Mouse (Mus musculus): ENCODE measurements at regions not wholly inside any gene's neighbourhood (a gene's known extent, or its start where the extent isn't known, plus 50 kb on each side); places are given as distances from the start of the nearest gene placed in this dataset.

GRCm38 (mm10) chr3:147180711-147181110 is 328.5 kb downstream of the Ttll7 start:
- WGBS (ENCODE audit: insufficient replicate concordance): 34% methylated on average over 4 of the region's 4 CpGs

GRCm38 (mm10) chr3:147181501-147182365 is 329.6 kb downstream of the Ttll7 start:
- no peak for TF ChIP-seq EP300 (IDR thresholded peaks at IDR 0.05; ENCODE audit: low read depth)
- no peak for TF ChIP-seq CTCF (IDR thresholded peaks at IDR 0.05; ENCODE audit: low read depth)
- WGBS (ENCODE audit: insufficient replicate concordance): 2% methylated on average over 20 of the region's 20 CpGs

More at GRCm38 (mm10) chr3:147180711-147181110, 328.5 kb downstream of the Ttll7 start:
- no peak for DNase-seq (ENCODE audit: low read depth in 3 of 3, low spot score in 3 of 3)
- Histone ChIP-seq H3K9ac (replicated peaks) (no peak overlapping the region), H3K4me3 (ENCODE audit: insufficient read depth in 1 of 2, low read depth in 2 of 2, low read length in 2 of 2) (no peak overlapping the region), H3K4me1 (replicated peaks; ENCODE audit: control insufficient read depth in 2 of 2, insufficient read depth in 2 of 2, low read length in 1 of 2) (no peaks in the 10 kb centered on the region), H3K27me3 (ENCODE audit: control insufficient read depth, insufficient read depth, low read length) (no peaks in the 10 kb centered on the region), H3K27ac (no peak overlapping the region), H3K9me3 (ENCODE audit: control insufficient read depth, low read length) (no peaks in the 10 kb centered on the region), H3K4me2 (ENCODE audit: low read depth) (no peak overlapping the region), H3K36me3 (replicated peaks; ENCODE audit: control insufficient read depth, insufficient read depth, low read depth) (no peaks in the 10 kb centered on the region)
- no peak for ATAC-seq (ENCODE audit: insufficient read depth)
- TF ChIP-seq CTCF (IDR thresholded peaks at IDR 0.05; ENCODE audit: low read depth) (no peak), EP300 (IDR thresholded peaks at IDR 0.05; ENCODE audit: low read depth) (no peak)

GRCm38 (mm10) chr3:147182366-147182875 is 330.3 kb downstream of the Ttll7 start:
- no peaks in the 10 kb centered on the region for H3K36me3 ChIP-seq (replicated peaks; ENCODE audit: control insufficient read depth, insufficient read depth, low read depth)
- DNase-seq (ENCODE audit: low read depth in 3 of 3, low spot score in 3 of 3) (no peak), ATAC-seq (ENCODE audit: insufficient read depth) (no peak)
- WGBS (ENCODE audit: insufficient replicate concordance): 35% methylated on average over 15 of the region's 15 CpGs
- H3K4me1 ChIP-seq (replicated peaks; ENCODE audit: control insufficient read depth in 2 of 2, insufficient read depth in 2 of 2, low read length in 1 of 2): no peaks in the 10 kb centered on the region
- H3K4me3 ChIP-seq (ENCODE audit: insufficient read depth in 1 of 2, low read depth in 2 of 2, low read length in 2 of 2): no peak overlapping the region
- H3K27ac ChIP-seq: no peak overlapping the region
- no peak overlapping the region for H3K4me2 ChIP-seq (ENCODE audit: low read depth)
- TF ChIP-seq EP300 (IDR thresholded peaks at IDR 0.05; ENCODE audit: low read depth) (no peak), CTCF (IDR thresholded peaks at IDR 0.05; ENCODE audit: low read depth) (no peak)
- no peaks in the 10 kb centered on the region for H3K9me3 ChIP-seq (ENCODE audit: control insufficient read depth, low read length)
- H3K9ac ChIP-seq (replicated peaks): no peak overlapping the region
- H3K27me3 ChIP-seq (ENCODE audit: control insufficient read depth, insufficient read depth, low read length): no peaks in the 10 kb centered on the region

More at GRCm38 (mm10) chr3:147181501-147182365, 329.6 kb downstream of the Ttll7 start:
- Histone ChIP-seq H3K4me1 (replicated peaks; ENCODE audit: control insufficient read depth in 2 of 2, insufficient read depth in 2 of 2, low read length in 1 of 2) (no peaks in the 10 kb centered on the region), H3K9ac (replicated peaks) (no peak overlapping the region), H3K27ac (no peak overlapping the region), H3K27me3 (ENCODE audit: control insufficient read depth, insufficient read depth, low read length) (no peaks in the 10 kb centered on the region), H3K4me2 (ENCODE audit: low read depth) (no peak overlapping the region), H3K9me3 (ENCODE audit: control insufficient read depth, low read length) (no peaks in the 10 kb centered on the region), H3K36me3 (replicated peaks; ENCODE audit: control insufficient read depth, insufficient read depth, low read depth) (no peaks in the 10 kb centered on the region), H3K4me3 (ENCODE audit: insufficient read depth in 1 of 2, low read depth in 2 of 2, low read length in 2 of 2) (no peak overlapping the region)
- ATAC-seq (ENCODE audit: insufficient read depth) (no peak), DNase-seq (ENCODE audit: low read depth in 3 of 3, low spot score in 3 of 3) (no peak)

GRCm38 (mm10) chr3:147183656-147184290 is 331.6 kb downstream of the Ttll7 start:
- no peaks in the 10 kb centered on the region for H3K36me3 ChIP-seq (replicated peaks; ENCODE audit: control insufficient read depth, insufficient read depth, low read depth)
- no peak overlapping the region for H3K4me3 ChIP-seq (ENCODE audit: insufficient read depth in 1 of 2, low read depth in 2 of 2, low read length in 2 of 2)
- TF ChIP-seq EP300 (IDR thresholded peaks at IDR 0.05; ENCODE audit: low read depth) (no peak), CTCF (IDR thresholded peaks at IDR 0.05; ENCODE audit: low read depth) (no peak)
- H3K4me1 ChIP-seq (replicated peaks; ENCODE audit: control insufficient read depth in 2 of 2, insufficient read depth in 2 of 2, low read length in 1 of 2): no peaks in the 10 kb centered on the region
- no peak overlapping the region for H3K27ac ChIP-seq
- no peaks in the 10 kb centered on the region for H3K9me3 ChIP-seq (ENCODE audit: control insufficient read depth, low read length)
- no peak overlapping the region for H3K9ac ChIP-seq (replicated peaks)
- DNase-seq (ENCODE audit: low read depth in 3 of 3, low spot score in 3 of 3) (no peak), ATAC-seq (ENCODE audit: insufficient read depth) (no peak)
- WGBS (ENCODE audit: insufficient replicate concordance): 58% methylated on average over 11 of the region's 11 CpGs
- H3K27me3 ChIP-seq (ENCODE audit: control insufficient read depth, insufficient read depth, low read length): no peaks in the 10 kb centered on the region
- H3K4me2 ChIP-seq (ENCODE audit: low read depth): no peak overlapping the region

- no peak for DNase-seq (ENCODE audit: low read depth in 3 of 3, low spot score in 3 of 3)
- no peak overlapping the region for H3K4me3 ChIP-seq (ENCODE audit: insufficient read depth in 1 of 2, low read depth in 2 of 2, low read length in 2 of 2)
- no peak for ATAC-seq (ENCODE audit: insufficient read depth)
- no peaks in the 10 kb centered on the region for H3K9me3 ChIP-seq (ENCODE audit: control insufficient read depth, low read length)
- no peak overlapping the region for H3K9ac ChIP-seq (replicated peaks)
- H3K27me3 ChIP-seq (ENCODE audit: control insufficient read depth, insufficient read depth, low read length): no peaks in the 10 kb centered on the region
- no peaks in the 10 kb centered on the region for H3K36me3 ChIP-seq (replicated peaks; ENCODE audit: control insufficient read depth, insufficient read depth, low read depth)
- H3K4me1 ChIP-seq (replicated peaks; ENCODE audit: control insufficient read depth in 2 of 2, insufficient read depth in 2 of 2, low read length in 1 of 2): no peaks in the 10 kb centered on the region
- no peak overlapping the region for H3K4me2 ChIP-seq (ENCODE audit: low read depth)
- TF ChIP-seq CTCF (IDR thresholded peaks at IDR 0.05; ENCODE audit: low read depth): no peak
- TF ChIP-seq EP300 (IDR thresholded peaks at IDR 0.05; ENCODE audit: low read depth): no peak
- WGBS (ENCODE audit: insufficient replicate concordance): 66% methylated on average over 2 of the region's 2 CpGs
- no peak overlapping the region for H3K27ac ChIP-seq
These were observed 337.6 kb downstream of the Ttll7 start for GRCm38 (mm10) chr3:147189737-147190136.
